Mouse (Mus musculus): ENCODE measurements around the gene Dmrt1.
A peak's percentile ranks its signal among the peaks of the same experiment; 100 is the strongest.

Gene Dmrt1

GRCm38 (mm10) chr19:25505360-25506196 lies at the start of gene Dmrt1:
Gene Dmrt1, plus strand, starts transcription at chr19:25505618.
- DNase-seq = peak; percentile 22

- no peak for DNase-seq
Measured at GRCm38 (mm10) chr19:25460760-25461159, 44.7 kb upstream of the Dmrt1 start.

- DNase-seq = no peak
Measured at GRCm38 (mm10) chr19:25461553-25462320, 43.7 kb upstream of the Dmrt1 start.

GRCm38 (mm10) chr19:25475806-25476205 lies 29.6 kb upstream of the Dmrt1 start:
- peak; percentile 60 for DNase-seq

- DNase-seq = no peak
Measured at GRCm38 (mm10) chr19:25479152-25479669, 26.2 kb upstream of the Dmrt1 start.

GRCm38 (mm10) chr19:25480820-25481219 lies 24.6 kb upstream of the Dmrt1 start:
- no peak for DNase-seq

GRCm38 (mm10) chr19:25486561-25486960 lies 18.9 kb upstream of the Dmrt1 start:
- DNase-seq = no peak

GRCm38 (mm10) chr19:25487350-25487749 lies 18.1 kb upstream of the Dmrt1 start:
- DNase-seq = no peak

- DNase-seq = no peak
Measured at GRCm38 (mm10) chr19:25488546-25488945, 16.9 kb upstream of the Dmrt1 start.

GRCm38 (mm10) chr19:25489546-25489945 lies 15.9 kb upstream of the Dmrt1 start:
- DNase-seq = no peak

- DNase-seq = no peak
Measured at GRCm38 (mm10) chr19:25497434-25497833, 8.0 kb upstream of the Dmrt1 start.

- DNase-seq = no peak
Measured at GRCm38 (mm10) chr19:25504878-25505277, 540 bp upstream of the Dmrt1 start.

GRCm38 (mm10) chr19:25506616-25507015 lies 1.2 kb downstream of the Dmrt1 start:
- DNase-seq = no peak

- no peak for DNase-seq
Measured at GRCm38 (mm10) chr19:25514986-25515530, 9.6 kb downstream of the Dmrt1 start.

- no peak for DNase-seq
Measured at GRCm38 (mm10) chr19:25524156-25524555, 18.7 kb downstream of the Dmrt1 start.

GRCm38 (mm10) chr19:25525726-25526125 lies 20.3 kb downstream of the Dmrt1 start:
- DNase-seq = no peak

- no peak for DNase-seq
Measured at GRCm38 (mm10) chr19:25529673-25530072, 24.3 kb downstream of the Dmrt1 start.

- peak; percentile 40 for DNase-seq
Measured at GRCm38 (mm10) chr19:25545714-25546340, 40.4 kb downstream of the Dmrt1 start.

GRCm38 (mm10) chr19:25547086-25547643 lies 41.7 kb downstream of the Dmrt1 start:
- DNase-seq = no peak

- no peak for DNase-seq
Measured at GRCm38 (mm10) chr19:25550346-25550745, 44.9 kb downstream of the Dmrt1 start.

- DNase-seq = no peak
Measured at GRCm38 (mm10) chr19:25551053-25551452, 45.6 kb downstream of the Dmrt1 start.

- DNase-seq = no peak
Measured at GRCm38 (mm10) chr19:25564430-25564829, 59.0 kb downstream of the Dmrt1 start.

GRCm38 (mm10) chr19:25569778-25570177 lies 64.4 kb downstream of the Dmrt1 start:
- no peak for DNase-seq
